Mouse (Mus musculus) midbrain, embryonic 15.5 days (tissue): ENCODE data around the gene Ppp2r3a. TPM values are rescaled to one million over a fixed set of nuclear protein-coding genes. Genes with fewer than 3 reads are reported as not detected.

Source experiments
- ATAC-seq: fragments of 200-750 bp; cut with Nextera tagmentation; replicated peaks from 2 replicates; pipeline ENCODE4 v1.8.0; 2017; ENCODE audit warnings: moderate TSS enrichment
- H3K27ac ChIP-seq: fragments of 300-500 bp; sonication (generic); 2 replicates; pipeline ENCODE4 v1.5.1; 2015; ENCODE audit warnings: mild to moderate bottlenecking, inconsistent platforms
- H3K27me3 ChIP-seq: fragments of 300-500 bp; sonication (generic); replicated peaks from 2 replicates; pipeline ENCODE4 v1.6.1; 2015; ENCODE audit warnings: inconsistent platforms
- H3K36me3 ChIP-seq: fragments of 300-500 bp; sonication (generic); replicated peaks from 2 replicates; pipeline ENCODE4 v1.6.1; 2015; ENCODE audit warnings: inconsistent platforms
- H3K4me1 ChIP-seq: fragments of 300-500 bp; sonication (generic); 2 replicates; pipeline ENCODE4 v1.6.1; 2015; ENCODE audit warnings: inconsistent platforms
- H3K4me2 ChIP-seq: fragments of 300-500 bp; sonication (generic); 2 replicates; pipeline ENCODE4 v1.6.1; 2015; ENCODE audit warnings: inconsistent platforms, mild to moderate bottlenecking, moderate library complexity
- H3K4me3 ChIP-seq: fragments of 300-500 bp; sonication (generic); 2 replicates; pipeline ENCODE4 v1.5.1; 2015; ENCODE audit warnings: mild to moderate bottlenecking, inconsistent platforms
- H3K9ac ChIP-seq: fragments of 300-500 bp; sonication (generic); 2 replicates; pipeline ENCODE4 v1.6.1; 2015; ENCODE audit warnings: mild to moderate bottlenecking, inconsistent platforms
- H3K9me3 ChIP-seq: fragments of 300-500 bp; sonication (generic); 2 replicates; pipeline ENCODE4 v1.6.1; 2016; ENCODE audit warnings: inconsistent platforms
- WGBS: fragments of 180-500 bp; shearing (Covaris S2); methylation state at CpG from one replicate; pipeline ENCODE4 v1.1.7; 2015; ENCODE audit warnings: mixed read lengths; 5-methylcytosine and 5-hydroxymethylcytosine counted together
- polyA plus RNA-seq: library from polyadenylated mRNA; unstranded; fragments of >200 nt; fragmentation: Nextera tagmentation; extraction: Ambion mirVana; gene quantifications from 2 replicates; pipeline ENCODE4 v1.2.1, GENCODE M21; 2015

The Ppp2r3a gene
- polyA plus RNA-seq = 24.8 and 26.0 TPM in 2 replicates

- ATAC-seq = peak; percentile 95
- 2% methylated on average over 47 of the region's 50 CpGs for WGBS
Measured at GRCm38 (mm10) chr9:101251644-101252337, at the start of gene Ppp2r3a. Gene Ppp2r3a, minus strand, starts transcription at chr9:101251795.

GRCm38 (mm10) chr9:101300441-101300935, 48.9 kb upstream of the Ppp2r3a start:
- Histone ChIP-seq H3K27ac (no peak overlapping the region), H3K9ac (no peak overlapping the region), H3K4me3 (no peak overlapping the region), H3K27me3 (no peaks in the 10 kb centered on the region), H3K9me3 (no peaks in the 10 kb centered on the region), H3K4me2 (no peak overlapping the region), H3K36me3 (no peaks in the 10 kb centered on the region), H3K4me1 (no peaks in the 10 kb centered on the region)
- 88% methylated on average over 4 of the region's 4 CpGs for WGBS
- no peak for ATAC-seq

More at GRCm38 (mm10) chr9:101251644-101252337, at the start of gene Ppp2r3a:
- Histone ChIP-seq H3K27me3 (no peaks in the 10 kb centered on the region), H3K4me1 (peaks cover 24% of the 10 kb centered on the region), H3K9ac (peak within 1 kb of the TSS; percentile 71), H3K4me3 (peak within 1 kb of the TSS; percentile 80), H3K9me3 (no peaks in the 10 kb centered on the region), H3K27ac (peak within 1 kb of the TSS; percentile 91), H3K4me2 (peak within 1 kb of the TSS; percentile 54), H3K36me3 (no peaks in the 10 kb centered on the region)

GRCm38 (mm10) chr9:101291676-101292660, 40.4 kb upstream of the Ppp2r3a start:
- ATAC-seq = no peak
- WGBS = 71% methylated on average over 19 of the region's 19 CpGs

GRCm38 (mm10) chr9:101290876-101291275, 39.3 kb upstream of the Ppp2r3a start:
- no peak overlapping the region for H3K4me2 ChIP-seq
- H3K9me3 ChIP-seq = no peaks in the 10 kb centered on the region
- H3K27ac ChIP-seq = no peak overlapping the region
- no peaks in the 10 kb centered on the region for H3K36me3 ChIP-seq
- H3K27me3 ChIP-seq = no peaks in the 10 kb centered on the region
- no peaks in the 10 kb centered on the region for H3K4me1 ChIP-seq
- no peak for ATAC-seq
- H3K4me3 ChIP-seq = no peak overlapping the region
- WGBS = 96% methylated on average over 1 of the region's 1 CpGs
- no peak overlapping the region for H3K9ac ChIP-seq

More at GRCm38 (mm10) chr9:101291676-101292660, 40.4 kb upstream of the Ppp2r3a start:
- Histone ChIP-seq H3K36me3 (no peaks in the 10 kb centered on the region), H3K9ac (no peak overlapping the region), H3K27me3 (no peaks in the 10 kb centered on the region), H3K9me3 (no peaks in the 10 kb centered on the region), H3K27ac (no peak overlapping the region), H3K4me3 (no peak overlapping the region), H3K4me1 (no peaks in the 10 kb centered on the region), H3K4me2 (no peak overlapping the region)

GRCm38 (mm10) chr9:101289750-101290149, 38.2 kb upstream of the Ppp2r3a start:
- Histone ChIP-seq H3K4me2 (no peak overlapping the region), H3K4me3 (no peak overlapping the region), H3K9me3 (no peaks in the 10 kb centered on the region), H3K4me1 (no peaks in the 10 kb centered on the region), H3K36me3 (no peaks in the 10 kb centered on the region), H3K27ac (no peak overlapping the region), H3K27me3 (no peaks in the 10 kb centered on the region), H3K9ac (no peak overlapping the region)
- 88% methylated on average over 11 of the region's 11 CpGs for WGBS
- ATAC-seq = no peak

- Histone ChIP-seq H3K9me3 (no peaks in the 10 kb centered on the region), H3K4me1 (no peaks in the 10 kb centered on the region), H3K27me3 (no peaks in the 10 kb centered on the region), H3K4me3 (no peak overlapping the region), H3K27ac (no peak overlapping the region), H3K36me3 (no peaks in the 10 kb centered on the region), H3K9ac (no peak overlapping the region), H3K4me2 (no peak overlapping the region)
- no peak for ATAC-seq
- 92% methylated on average over 14 of the region's 14 CpGs for WGBS
Measured at GRCm38 (mm10) chr9:101288901-101289647, 37.5 kb upstream of the Ppp2r3a start.

GRCm38 (mm10) chr9:101286766-101287165, 35.2 kb upstream of the Ppp2r3a start:
- H3K9ac ChIP-seq = no peak overlapping the region
- H3K4me3 ChIP-seq = no peak overlapping the region
- ATAC-seq = no peak
- no peaks in the 10 kb centered on the region for H3K4me1 ChIP-seq
- H3K36me3 ChIP-seq = no peaks in the 10 kb centered on the region
- H3K4me2 ChIP-seq = no peak overlapping the region
- no peaks in the 10 kb centered on the region for H3K27me3 ChIP-seq
- WGBS = 47% methylated on average over 4 of the region's 4 CpGs
- H3K27ac ChIP-seq = no peak overlapping the region
- H3K9me3 ChIP-seq = no peaks in the 10 kb centered on the region

- Histone ChIP-seq H3K36me3 (no peaks in the 10 kb centered on the region), H3K27me3 (no peaks in the 10 kb centered on the region), H3K4me3 (no peak overlapping the region), H3K9ac (no peak overlapping the region), H3K9me3 (no peaks in the 10 kb centered on the region), H3K4me2 (no peak overlapping the region), H3K27ac (no peak overlapping the region), H3K4me1 (no peaks in the 10 kb centered on the region)
- whole genome bisulfite sequencing = 65% methylated on average over 4 of the region's 4 CpGs
- ATAC-seq = no peak
Measured at GRCm38 (mm10) chr9:101284049-101284448, 32.5 kb upstream of the Ppp2r3a start.

GRCm38 (mm10) chr9:101282651-101283050, 31.1 kb upstream of the Ppp2r3a start:
- 78% methylated on average over 6 of the region's 6 CpGs for WGBS
- Histone ChIP-seq H3K4me1 (no peaks in the 10 kb centered on the region), H3K9ac (no peak overlapping the region), H3K4me3 (no peak overlapping the region), H3K27ac (no peak overlapping the region), H3K27me3 (no peaks in the 10 kb centered on the region), H3K36me3 (no peaks in the 10 kb centered on the region), H3K9me3 (no peaks in the 10 kb centered on the region), H3K4me2 (no peak overlapping the region)
- ATAC-seq = no peak

GRCm38 (mm10) chr9:101281906-101282305, 30.3 kb upstream of the Ppp2r3a start:
- H3K9me3 ChIP-seq = no peaks in the 10 kb centered on the region
- no peak overlapping the region for H3K27ac ChIP-seq
- H3K27me3 ChIP-seq = no peaks in the 10 kb centered on the region
- H3K4me2 ChIP-seq = no peak overlapping the region
- no peak overlapping the region for H3K4me3 ChIP-seq
- no peaks in the 10 kb centered on the region for H3K36me3 ChIP-seq
- no peaks in the 10 kb centered on the region for H3K4me1 ChIP-seq
- WGBS = 94% methylated on average over 4 of the region's 4 CpGs
- no peak overlapping the region for H3K9ac ChIP-seq
- ATAC-seq = no peak

- Histone ChIP-seq H3K27ac (no peak overlapping the region), H3K27me3 (no peaks in the 10 kb centered on the region), H3K9ac (no peak overlapping the region), H3K4me3 (no peak overlapping the region), H3K36me3 (no peaks in the 10 kb centered on the region), H3K4me2 (no peak overlapping the region), H3K4me1 (no peaks in the 10 kb centered on the region), H3K9me3 (no peaks in the 10 kb centered on the region)
- ATAC-seq = no peak
- WGBS = 78% methylated on average over 11 of the region's 11 CpGs
Measured at GRCm38 (mm10) chr9:101281326-101281725, 29.7 kb upstream of the Ppp2r3a start.

- 88% methylated on average over 6 of the region's 6 CpGs for WGBS
Measured at GRCm38 (mm10) chr9:101280867-101281266, 29.3 kb upstream of the Ppp2r3a start.

More at GRCm38 (mm10) chr9:101280867-101281266, 29.3 kb upstream of the Ppp2r3a start:
- H3K4me2 ChIP-seq = no peak overlapping the region
- no peaks in the 10 kb centered on the region for H3K9me3 ChIP-seq
- H3K4me1 ChIP-seq = no peaks in the 10 kb centered on the region
- H3K36me3 ChIP-seq = no peaks in the 10 kb centered on the region
- H3K9ac ChIP-seq = no peak overlapping the region
- ATAC-seq = no peak
- no peaks in the 10 kb centered on the region for H3K27me3 ChIP-seq
- no peak overlapping the region for H3K4me3 ChIP-seq
- no peak overlapping the region for H3K27ac ChIP-seq
